Mouse (Mus musculus): ENCODE data around the gene Tbc1d23. TPM values are rescaled to one million over a fixed set of nuclear protein-coding genes. Genes with fewer than 3 reads are reported as not detected.

Tbc1d23 gene
- polyA plus RNA-seq (2012): 1.1 TPM in 2 replicates

DNA sequence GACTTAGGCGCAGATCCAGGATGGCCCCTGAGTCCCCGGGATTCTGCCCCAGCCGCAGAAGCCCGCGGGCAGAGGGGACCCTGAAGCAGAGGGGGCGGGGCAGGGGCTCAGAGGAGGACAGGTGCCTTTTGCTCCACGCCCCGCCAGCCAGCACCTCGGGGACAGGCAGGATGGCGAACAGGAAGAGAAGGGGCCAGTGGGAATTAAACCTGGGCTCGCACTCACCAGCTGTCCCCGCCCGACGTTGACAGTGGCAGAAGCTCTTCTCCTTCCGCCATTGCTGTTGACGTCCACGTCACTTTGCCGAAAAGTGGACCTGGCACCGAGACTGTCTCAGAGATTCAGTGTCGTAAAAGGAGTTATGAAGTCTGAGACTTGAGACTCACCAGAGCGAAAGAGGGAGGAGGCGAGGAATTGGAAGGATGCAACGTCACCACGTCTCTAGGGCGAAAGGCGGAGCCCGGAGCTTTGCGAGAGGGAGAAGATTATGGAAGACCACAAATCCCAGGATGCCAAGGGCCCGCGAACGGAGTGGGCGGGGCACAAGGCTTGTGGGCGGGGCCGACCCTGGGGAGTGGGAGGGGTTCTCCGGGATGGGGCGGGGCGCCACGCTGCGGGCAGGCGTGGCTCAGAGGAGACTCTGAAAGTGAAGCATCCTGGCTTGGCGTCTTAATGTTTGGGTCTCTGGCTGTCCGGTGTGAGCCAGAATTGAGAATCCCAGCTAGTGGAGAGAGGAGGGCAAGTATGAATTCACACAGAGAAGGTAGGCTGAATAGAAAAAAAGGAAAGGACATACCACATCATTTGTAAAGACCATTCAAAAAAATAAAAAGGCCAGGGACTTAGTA, at the start of gene Tbc1d23:
TSS of gene Tbc1d23 (minus strand) at position 416 of the 848 bp plus-strand sequence.

DNA sequence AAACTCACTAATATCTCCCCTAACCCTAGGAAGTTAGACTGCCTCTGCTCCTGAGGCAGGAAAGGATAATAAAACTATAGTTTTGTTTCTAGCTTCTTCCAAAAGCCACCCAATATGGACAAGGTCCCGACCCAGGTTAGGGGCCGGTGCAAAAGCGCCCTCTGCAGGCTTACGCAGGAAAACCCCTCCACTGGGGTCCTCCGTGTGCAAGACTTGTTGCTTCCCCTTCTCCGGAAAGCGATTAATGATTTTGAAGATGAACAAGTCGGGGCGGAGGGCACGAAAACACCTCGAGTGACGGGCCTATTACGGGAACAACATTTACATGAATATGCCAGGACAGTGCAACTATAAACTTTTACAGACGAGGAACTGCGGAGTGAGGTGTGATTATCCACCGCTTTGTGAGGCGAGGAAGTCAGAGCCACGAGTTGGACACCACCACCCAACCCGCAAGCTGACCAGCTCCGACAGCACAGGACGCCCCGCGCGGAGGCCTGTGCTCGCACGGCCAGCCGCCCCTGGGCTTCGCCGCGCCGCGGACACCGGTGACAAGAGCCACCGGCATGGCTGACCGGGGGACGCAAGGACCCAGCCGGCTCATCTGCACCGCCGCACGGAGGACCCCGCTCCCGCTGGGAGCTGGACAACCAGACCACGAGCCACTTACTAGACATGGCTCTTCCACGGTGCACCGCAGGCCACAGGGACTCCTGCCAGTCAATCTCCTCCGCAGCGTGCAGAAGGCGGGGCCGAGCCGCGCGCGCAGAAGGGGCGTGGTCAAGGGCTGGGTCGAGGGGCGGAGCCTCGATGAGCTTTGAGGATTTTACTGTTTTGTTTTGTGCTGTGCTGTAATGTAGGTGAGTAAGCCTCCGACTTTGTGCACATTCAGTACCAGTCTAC, 64.4 kb downstream of the Tbc1d23 start, which contains the start of gene Nit2:
TSS of gene Nit2 (minus strand) at position 731 of the 903 bp plus-strand sequence.

DNA sequence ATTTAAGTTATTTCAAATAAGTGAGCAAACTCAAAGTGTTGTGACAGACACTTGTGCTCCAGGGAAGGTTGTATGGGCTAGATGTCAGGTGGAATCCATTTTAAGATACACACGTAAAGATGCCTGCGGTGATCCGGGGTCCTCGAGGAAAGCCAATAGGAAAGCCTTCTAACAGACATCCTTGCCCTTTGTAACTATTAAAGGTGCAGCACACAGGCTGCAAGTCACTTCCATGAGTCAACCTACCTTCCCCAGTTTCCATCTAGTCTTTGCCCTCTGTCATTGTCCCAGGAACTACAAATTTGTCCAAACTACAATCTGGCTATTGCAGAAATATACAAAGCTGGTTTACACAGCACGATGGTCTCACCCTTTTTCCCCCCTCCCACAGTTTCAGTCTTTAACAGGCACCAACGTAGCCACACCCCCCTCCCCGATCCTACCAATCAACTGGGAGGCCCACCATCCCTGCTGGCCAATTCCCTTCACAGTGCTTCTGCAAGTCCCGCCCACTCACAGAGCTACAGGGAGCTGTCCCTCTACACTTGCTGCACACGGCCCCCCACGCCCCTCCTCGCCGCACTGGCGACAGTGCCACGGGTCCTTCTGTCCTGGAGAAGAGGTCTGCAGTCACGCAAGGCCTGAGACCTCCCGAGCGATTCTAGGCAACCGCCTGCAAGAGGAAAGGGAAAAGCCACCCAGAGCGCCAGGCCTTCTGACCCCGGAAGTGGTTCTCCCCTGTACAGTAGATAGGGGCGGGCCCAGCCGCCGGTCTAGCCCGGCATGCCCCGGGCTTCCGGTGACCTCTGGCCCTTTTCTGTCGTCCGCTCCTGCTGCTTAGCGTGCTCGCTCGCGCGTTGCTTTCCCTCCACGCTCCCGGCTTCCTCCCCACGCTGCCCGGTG, 110.1 kb downstream of the Tbc1d23 start, which contains the start of gene Tomm70a:
TSS of gene Tomm70a (plus strand) at position 791 of the 903 bp plus-strand sequence.

Other genes with a start within 250 kb of the Tbc1d23 start
- gene Tmem45a2, start 160.1 kb downstream of the Tbc1d23 start, polyA plus RNA-seq (2012): 0.02 TPM in 1 of 2 replicates, not detected in the other
- 33.3 and 39.4 TPM in 2 replicates for gene Tomm70a, start 109.8 kb downstream of the Tbc1d23 start, polyA plus RNA-seq (2012)
- gene Nit2, start 64.2 kb downstream of the Tbc1d23 start, polyA plus RNA-seq (2012): 2.3 and 2.4 TPM in 2 replicates
- gene Tmem30c, start 61.4 kb upstream of the Tbc1d23 start, polyA plus RNA-seq (2012): not detected in 2 replicates
- gene Filip1l, start 121.6 kb upstream of the Tbc1d23 start, polyA plus RNA-seq (2012): 1.2 TPM in 2 replicates

Data from megakaryocyte-erythroid progenitor cell, adult 5 weeks (primary cell).